Mouse (Mus musculus): Measurements from ENCODE around the gene Elof1. TPM values are rescaled to one million over a fixed set of nuclear protein-coding genes. Genes with fewer than 3 reads are reported as not detected.

Gene Elof1
- polyA plus RNA-seq, 1 experiment from 2014 or later: 165 TPM

GRCm38 (mm10) chr9:22134988-22135643 lies 18.1 kb upstream of the Elof1 start:
- H3K4me2 ChIP-seq: no peak overlapping the region
- 0 out of 2 replicates have a peak, but pooled peaks have one; percentile 6 for ATAC-seq (ENCODE audit: insufficient read depth, low FRiP score, low read depth)
- H3K9ac ChIP-seq: no peak overlapping the region
- no peak overlapping the region for H3K4me3 ChIP-seq (replicated peaks)
- H3K36me3 ChIP-seq: no peaks in the 10 kb centered on the region
- no peak overlapping the region for H3K27ac ChIP-seq
- H3K27me3 ChIP-seq (replicated peaks): no peaks in the 10 kb centered on the region
- no peaks in the 10 kb centered on the region for H3K9me3 ChIP-seq
- H3K4me1 ChIP-seq: peaks cover 14% of the 10 kb centered on the region
- 74% methylated on average over 9 of the region's 9 CpGs for WGBS

DNA sequence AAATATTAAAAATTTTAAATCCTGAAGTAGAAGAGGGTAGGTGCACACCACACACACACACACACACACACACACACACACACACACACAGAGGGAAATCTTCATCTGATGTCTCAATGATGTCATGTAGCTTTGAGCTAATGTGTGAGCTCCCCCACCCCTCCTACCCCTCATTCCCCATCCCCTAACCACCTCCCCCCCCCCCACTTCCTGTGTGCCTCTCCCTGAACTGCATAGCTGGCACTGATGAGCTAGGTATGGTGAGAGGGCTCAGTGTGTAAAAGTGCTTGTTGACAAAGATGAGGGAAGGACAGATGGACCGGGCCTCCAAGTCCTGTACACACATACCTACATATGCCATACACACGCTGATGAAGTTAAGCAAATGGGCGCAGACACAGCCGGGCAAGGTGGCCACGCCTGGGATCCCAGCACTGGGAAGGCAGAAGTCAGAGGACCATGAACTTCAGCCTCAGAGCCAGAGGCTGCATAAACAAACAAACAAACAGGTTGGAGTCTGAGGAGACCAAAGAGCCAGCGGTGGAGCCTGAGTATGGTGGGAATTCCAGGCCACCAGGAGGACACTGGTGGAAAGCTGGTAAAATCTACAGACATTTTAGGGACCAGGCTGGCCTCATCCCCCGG lies 17.4 kb upstream of the Elof1 start:
- Histone ChIP-seq H3K4me1 (peaks cover 14% of the 10 kb centered on the region), H3K4me3 (replicated peaks) (no peak overlapping the region), H3K36me3 (no peaks in the 10 kb centered on the region), H3K9me3 (no peaks in the 10 kb centered on the region), H3K27me3 (replicated peaks) (no peaks in the 10 kb centered on the region), H3K9ac (no peak overlapping the region), H3K4me2 (no peak overlapping the region), H3K27ac (no peak overlapping the region)
- ATAC-seq (ENCODE audit: insufficient read depth, low FRiP score, low read depth): no peak
- WGBS: 75% methylated on average over 7 of the region's 7 CpGs

DNA sequence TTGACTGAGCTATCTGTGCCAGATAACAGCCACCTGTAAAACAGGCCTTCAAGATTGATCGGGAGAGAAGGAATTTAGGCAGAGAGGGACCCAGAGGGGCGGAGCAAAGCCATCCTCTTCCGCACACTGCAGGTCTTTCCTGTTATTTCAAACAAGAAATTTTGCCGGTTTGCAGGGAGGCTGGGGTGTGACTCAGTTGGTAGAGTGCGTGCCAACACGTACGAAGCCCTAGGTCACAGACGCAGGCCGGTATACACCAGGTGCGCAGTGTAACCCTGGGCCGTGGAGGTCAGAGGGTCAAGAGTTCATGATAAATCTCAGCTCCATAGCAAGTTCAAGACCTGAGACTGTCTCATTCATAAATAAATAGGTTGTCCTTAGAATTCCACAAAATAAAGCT lies 15.2 kb upstream of the Elof1 start:
- no peak overlapping the region for H3K9ac ChIP-seq
- H3K9me3 ChIP-seq: no peaks in the 10 kb centered on the region
- peak overlapping the region; percentile 44 for H3K4me3 ChIP-seq (replicated peaks)
- H3K27ac ChIP-seq: peak overlapping the region; percentile 32; the same call in 1 of the 2 replicates
- H3K4me2 ChIP-seq: peak overlapping the region; percentile 87
- 31% methylated on average over 11 of the region's 11 CpGs for WGBS
- H3K36me3 ChIP-seq: no peaks in the 10 kb centered on the region
- peak; percentile 9; the same call in 1 of the 2 replicates for ATAC-seq (ENCODE audit: insufficient read depth, low FRiP score, low read depth)
- no peaks in the 10 kb centered on the region for H3K27me3 ChIP-seq (replicated peaks)
- peaks cover 14% of the 10 kb centered on the region for H3K4me1 ChIP-seq

- peak overlapping the region; percentile 32; the same call in 1 of the 2 replicates for H3K27ac ChIP-seq
These were observed 14.4 kb upstream of the Elof1 start for GRCm38 (mm10) chr9:22131226-22131981.

DNA sequence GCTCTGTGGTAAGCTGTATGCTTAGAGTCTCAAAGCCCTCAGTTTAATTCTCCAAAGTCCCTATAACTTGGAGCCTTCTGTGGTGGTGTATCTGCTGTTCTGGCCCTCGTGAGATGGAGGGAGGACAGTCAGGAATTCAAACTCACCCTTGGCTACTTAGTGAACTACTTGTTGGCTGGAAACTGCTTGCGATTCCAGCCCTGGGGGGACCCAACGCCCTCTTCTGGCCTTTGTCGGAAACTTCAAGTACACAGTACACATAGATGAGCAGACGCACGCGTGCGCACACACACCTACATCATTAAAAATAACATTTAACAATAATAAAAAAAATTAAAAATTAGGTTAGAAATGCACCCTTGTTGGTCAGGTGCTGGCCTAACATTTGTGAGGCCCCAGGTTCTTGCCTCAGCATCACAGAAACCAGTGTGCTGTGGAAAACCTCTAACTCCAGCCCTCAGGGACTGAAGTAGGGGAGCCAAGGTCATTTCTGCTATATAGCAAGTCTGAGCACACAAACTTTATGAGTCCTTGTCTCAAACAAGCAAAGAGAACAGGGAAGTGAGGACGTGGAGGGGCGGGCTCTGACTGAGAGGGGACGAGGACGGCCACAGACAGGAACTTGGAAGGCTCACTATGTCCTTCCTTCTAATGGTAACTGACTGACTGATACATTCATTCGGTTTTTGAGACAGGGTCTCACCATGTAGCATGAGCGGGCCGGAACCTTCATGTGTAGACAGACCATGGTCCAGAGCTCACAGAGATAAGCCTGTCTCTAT lies 8.5 kb upstream of the Elof1 start:
- Histone ChIP-seq H3K27me3 (replicated peaks) (no peaks in the 10 kb centered on the region), H3K36me3 (no peaks in the 10 kb centered on the region), H3K4me1 (no peaks in the 10 kb centered on the region), H3K27ac (no peak overlapping the region), H3K9me3 (no peaks in the 10 kb centered on the region), H3K4me3 (replicated peaks) (no peak overlapping the region), H3K9ac (no peak overlapping the region), H3K4me2 (no peak overlapping the region)
- 90% methylated on average over 15 of the region's 15 CpGs for WGBS
- no peak for ATAC-seq (ENCODE audit: insufficient read depth, low FRiP score, low read depth)

More at GRCm38 (mm10) chr9:22131226-22131981, 14.4 kb upstream of the Elof1 start:
- Histone ChIP-seq H3K4me1 (peaks cover 14% of the 10 kb centered on the region), H3K36me3 (no peaks in the 10 kb centered on the region), H3K4me3 (replicated peaks) (peak overlapping the region; percentile 44), H3K27me3 (replicated peaks) (no peaks in the 10 kb centered on the region), H3K9me3 (no peaks in the 10 kb centered on the region), H3K9ac (peak overlapping the region; percentile 40), H3K4me2 (peak overlapping the region; percentile 87)
- peak; percentile 63 for ATAC-seq (ENCODE audit: insufficient read depth, low FRiP score, low read depth)
- WGBS: 3% methylated on average over 35 of the region's 35 CpGs

DNA sequence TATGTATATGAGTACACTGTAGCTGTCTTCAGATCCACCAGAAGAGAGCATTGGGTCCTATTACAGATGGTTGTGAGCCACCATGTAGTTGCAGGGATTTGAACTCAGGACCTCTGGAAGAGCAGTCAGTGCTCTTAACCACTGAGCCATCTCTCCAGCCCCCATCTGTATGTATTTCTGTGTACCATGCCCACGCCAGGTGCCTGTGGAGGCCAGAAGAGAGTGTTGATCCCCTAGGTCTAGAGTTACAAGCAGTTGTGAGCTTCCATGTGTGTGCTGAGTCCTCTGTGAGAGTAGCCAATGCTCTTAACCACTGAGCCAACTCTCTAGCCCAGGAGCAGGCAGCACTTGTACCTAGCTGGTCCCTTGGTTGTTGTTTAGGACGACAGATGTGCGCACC lies 7.2 kb upstream of the Elof1 start:
- H3K4me1 ChIP-seq: no peaks in the 10 kb centered on the region
- no peaks in the 10 kb centered on the region for H3K36me3 ChIP-seq
- no peak overlapping the region for H3K4me3 ChIP-seq (replicated peaks)
- no peak for ATAC-seq (ENCODE audit: insufficient read depth, low FRiP score, low read depth)
- H3K9ac ChIP-seq: no peak overlapping the region
- no peaks in the 10 kb centered on the region for H3K27me3 ChIP-seq (replicated peaks)
- no peak overlapping the region for H3K27ac ChIP-seq
- no peak overlapping the region for H3K4me2 ChIP-seq
- 83% methylated on average over 3 of the region's 3 CpGs for WGBS
- H3K9me3 ChIP-seq: no peaks in the 10 kb centered on the region

DNA sequence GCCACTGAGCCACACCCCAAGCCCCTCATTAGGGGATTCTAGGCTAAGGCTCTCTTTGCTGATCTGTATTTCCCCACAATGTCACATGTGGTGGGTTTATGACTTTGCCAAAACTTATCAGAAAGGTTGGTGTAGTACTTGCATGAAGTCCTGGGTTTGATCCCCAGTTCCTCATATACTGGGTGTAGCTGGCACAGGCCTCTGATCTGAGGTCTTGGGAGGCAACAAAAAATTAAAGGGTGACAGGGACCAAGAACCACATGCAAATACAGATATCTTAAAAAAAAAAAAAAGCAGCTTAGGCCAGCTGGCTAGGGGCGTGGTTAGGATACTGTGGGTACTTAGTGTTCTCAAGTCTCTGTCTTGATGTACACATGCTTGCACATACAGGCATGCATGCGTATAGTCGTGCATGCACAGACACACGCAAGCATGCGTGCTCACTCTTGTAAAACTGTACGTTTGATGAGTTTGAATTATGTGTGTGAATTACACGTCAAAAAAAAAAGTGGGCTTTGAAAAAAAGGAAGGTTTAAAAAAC lies 6.2 kb upstream of the Elof1 start:
- 77% methylated on average over 7 of the region's 7 CpGs for WGBS

GRCm38 (mm10) chr9:22122005-22122404 lies 5.0 kb upstream of the Elof1 start:
- Histone ChIP-seq H3K27ac (no peak overlapping the region), H3K27me3 (replicated peaks) (no peaks in the 10 kb centered on the region), H3K4me2 (no peak overlapping the region), H3K9me3 (no peaks in the 10 kb centered on the region), H3K4me3 (replicated peaks) (no peak overlapping the region), H3K36me3 (no peaks in the 10 kb centered on the region), H3K9ac (no peak overlapping the region), H3K4me1 (peaks cover 6% of the 10 kb centered on the region; the same call in 1 of the 2 replicates)
- 66% methylated on average over 3 of the region's 3 CpGs for WGBS
- ATAC-seq (ENCODE audit: insufficient read depth, low FRiP score, low read depth): no peak

More for the DNA sequence above, 6.2 kb upstream of the Elof1 start:
- Histone ChIP-seq H3K36me3 (no peaks in the 10 kb centered on the region), H3K9ac (no peak overlapping the region), H3K4me1 (no peaks in the 10 kb centered on the region), H3K27ac (no peak overlapping the region), H3K4me3 (replicated peaks) (no peak overlapping the region), H3K4me2 (no peak overlapping the region), H3K9me3 (no peaks in the 10 kb centered on the region), H3K27me3 (replicated peaks) (no peaks in the 10 kb centered on the region)
- 0 out of 2 replicates have a peak, but pooled peaks have one; percentile 15 for ATAC-seq (ENCODE audit: insufficient read depth, low FRiP score, low read depth)

GRCm38 (mm10) chr9:22121545-22121944 lies 4.6 kb upstream of the Elof1 start:
- no peak overlapping the region for H3K9ac ChIP-seq
- H3K9me3 ChIP-seq: no peaks in the 10 kb centered on the region
- ATAC-seq (ENCODE audit: insufficient read depth, low FRiP score, low read depth): no peak
- H3K4me1 ChIP-seq: peaks cover 6% of the 10 kb centered on the region; the same call in 1 of the 2 replicates
- H3K4me2 ChIP-seq: no peak overlapping the region
- no peak overlapping the region for H3K27ac ChIP-seq
- H3K36me3 ChIP-seq: no peaks in the 10 kb centered on the region
- H3K27me3 ChIP-seq (replicated peaks): no peaks in the 10 kb centered on the region
- no peak overlapping the region for H3K4me3 ChIP-seq (replicated peaks)

- WGBS: 81% methylated on average over 4 of the region's 4 CpGs
These were observed 2.6 kb upstream of the Elof1 start for GRCm38 (mm10) chr9:22119543-22119942.

GRCm38 (mm10) chr9:22117754-22118456 lies 933 bp upstream of the Elof1 start:
- no peak for ATAC-seq (ENCODE audit: insufficient read depth, low FRiP score, low read depth)

More at GRCm38 (mm10) chr9:22119543-22119942, 2.6 kb upstream of the Elof1 start:
- peaks cover 12% of the 10 kb centered on the region for H3K4me1 ChIP-seq
- no peak overlapping the region for H3K4me3 ChIP-seq (replicated peaks)
- H3K27me3 ChIP-seq (replicated peaks): no peaks in the 10 kb centered on the region
- H3K36me3 ChIP-seq: no peaks in the 10 kb centered on the region
- no peak for ATAC-seq (ENCODE audit: insufficient read depth, low FRiP score, low read depth)
- no peak overlapping the region for H3K27ac ChIP-seq
- no peak overlapping the region for H3K9ac ChIP-seq
- no peaks in the 10 kb centered on the region for H3K9me3 ChIP-seq
- H3K4me2 ChIP-seq: no peak overlapping the region

More at GRCm38 (mm10) chr9:22117754-22118456, 933 bp upstream of the Elof1 start:
- Histone ChIP-seq H3K27me3 (replicated peaks) (no peaks in the 10 kb centered on the region), H3K4me3 (replicated peaks) (peak overlapping the region; percentile 82), H3K36me3 (peaks cover 8% of the 10 kb centered on the region; the same call in 1 of the 2 replicates), H3K4me1 (peaks cover 12% of the 10 kb centered on the region), H3K9ac (peak overlapping the region; percentile 38; the same call in 1 of the 2 replicates), H3K9me3 (no peaks in the 10 kb centered on the region), H3K27ac (no peak overlapping the region), H3K4me2 (peak overlapping the region; percentile 85)
- 43% methylated on average over 10 of the region's 10 CpGs for WGBS

Measured in stomach, embryonic 15.5 days (tissue).